Mouse (Mus musculus): ENCODE data around the gene Xab2. TPM values are rescaled to one million over a fixed set of nuclear protein-coding genes. Genes with fewer than 3 reads are reported as not detected.

Xab2 gene
- total and polyA plus RNA-seq, 2 experiments from 2014 or later = 37.3 to 48.4 TPM

DNA sequence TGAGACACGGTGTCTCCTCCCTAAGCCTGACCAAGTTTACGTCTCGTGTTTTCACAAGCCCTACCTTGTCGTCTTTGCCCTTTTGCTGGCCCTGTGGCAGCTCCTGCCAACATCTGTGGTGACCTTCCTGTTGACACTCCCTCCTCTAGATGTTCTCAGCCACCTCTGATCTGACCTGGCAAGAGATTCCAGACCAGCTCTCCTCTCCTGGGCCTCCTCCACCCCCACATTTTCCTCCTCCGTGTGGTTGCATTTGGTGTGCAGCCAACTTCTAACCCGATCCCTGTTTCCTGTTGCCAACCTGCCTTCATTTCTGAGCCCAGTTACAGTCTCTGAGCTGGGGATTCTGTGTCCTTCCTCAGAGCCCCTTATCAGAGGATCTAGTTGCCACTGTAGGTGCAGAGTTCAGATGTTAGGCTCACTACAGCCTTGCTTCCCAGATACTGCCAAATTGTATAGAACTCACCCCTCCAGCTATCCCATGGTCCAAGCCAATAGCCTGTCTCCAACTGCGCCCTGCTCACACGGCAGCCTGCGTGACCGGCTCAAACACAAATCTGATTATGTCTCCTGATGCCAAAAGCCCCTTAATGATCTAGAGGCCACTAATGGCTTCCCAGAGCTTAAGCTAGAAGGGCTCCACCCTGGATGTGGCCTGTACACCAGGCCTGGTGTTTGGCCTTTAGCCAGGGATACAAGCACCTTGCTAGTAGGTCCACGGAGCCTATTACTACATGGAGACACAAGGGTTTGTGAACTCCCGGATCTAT lies 11.9 kb downstream of the Xab2 start:
- Histone ChIP-seq H3K4me2 (ENCODE audit: low read depth) (no peak overlapping the region), H3K4me3 (ENCODE audit: low read depth, low read length) (no peak overlapping the region), H3K4me1 (ENCODE audit: insufficient read depth) (no peaks in the 10 kb centered on the region), H3K36me3 (ENCODE audit: insufficient read depth) (peaks cover 95% of the 10 kb centered on the region), H3K27ac (ENCODE audit: low read depth, low read length) (no peak overlapping the region), H3K9me3 (ENCODE audit: low read length) (no peaks in the 10 kb centered on the region), H3K9ac (no peak overlapping the region), H3K27me3 (ENCODE audit: insufficient read depth, low read length) (no peaks in the 10 kb centered on the region)
- ATAC-seq (peak; percentile 10; the same call in 1 of the 2 replicates), DNase-seq (no peak)
- 82% methylated on average over 12 of the region's 12 CpGs for WGBS
- no peak for TF ChIP-seq CTCF (IDR thresholded peaks at IDR 0.05; ENCODE audit: low read depth)

DNA sequence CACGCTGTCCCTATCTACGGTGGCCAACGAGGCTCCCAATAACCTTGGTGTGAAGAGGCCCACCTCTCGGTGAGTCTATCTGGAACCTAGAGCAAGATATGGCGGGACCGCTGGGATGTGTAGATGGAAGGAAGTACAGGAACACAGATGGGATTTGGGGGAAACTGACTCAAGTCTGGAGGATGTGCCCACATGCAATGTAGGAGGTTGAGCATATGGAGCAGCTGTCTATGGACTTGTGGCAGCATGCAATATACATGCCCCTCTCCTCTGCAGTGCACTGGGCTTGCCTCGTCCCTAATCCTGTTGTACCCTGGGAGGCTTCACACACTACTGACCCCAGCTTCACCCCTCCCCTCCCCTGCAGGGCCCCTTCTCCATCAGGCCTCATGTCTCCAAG lies 13.3 kb downstream of the Xab2 start:
- Histone ChIP-seq H3K4me3 (ENCODE audit: low read depth, low read length) (no peak overlapping the region), H3K27ac (ENCODE audit: low read depth, low read length) (no peak overlapping the region), H3K27me3 (ENCODE audit: insufficient read depth, low read length) (no peaks in the 10 kb centered on the region), H3K4me1 (ENCODE audit: insufficient read depth) (no peaks in the 10 kb centered on the region), H3K4me2 (ENCODE audit: low read depth) (no peak overlapping the region), H3K9me3 (ENCODE audit: low read length) (no peaks in the 10 kb centered on the region), H3K9ac (no peak overlapping the region), H3K36me3 (ENCODE audit: insufficient read depth) (peaks cover 95% of the 10 kb centered on the region)
- WGBS = 91% methylated on average over 7 of the region's 7 CpGs
- no peak for DNase-seq
- no peak for ATAC-seq
- TF ChIP-seq CTCF (IDR thresholded peaks at IDR 0.05; ENCODE audit: low read depth) = no peak

DNA sequence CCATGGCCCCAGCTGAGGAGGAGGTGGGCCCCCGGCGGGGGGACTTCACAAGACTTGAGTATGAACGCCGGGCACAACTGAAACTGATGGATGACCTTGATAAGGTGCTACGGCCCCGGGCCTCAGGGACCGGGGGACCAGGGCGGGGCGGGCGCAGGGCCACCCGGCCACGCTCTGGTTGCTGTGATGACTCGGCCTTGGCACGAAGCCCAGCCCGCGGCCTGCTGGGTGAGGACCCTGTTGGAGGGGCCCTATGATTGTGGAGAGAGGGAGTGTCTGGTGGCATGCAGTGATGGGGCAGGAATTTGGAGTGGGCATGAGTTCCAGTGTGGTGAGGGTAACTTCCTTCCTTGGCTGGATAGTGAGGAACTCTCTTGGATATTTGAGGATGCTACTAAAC lies 14.5 kb downstream of the Xab2 start:
- 82% methylated on average over 16 of the region's 16 CpGs for WGBS
- DNase-seq = no peak

DNA sequence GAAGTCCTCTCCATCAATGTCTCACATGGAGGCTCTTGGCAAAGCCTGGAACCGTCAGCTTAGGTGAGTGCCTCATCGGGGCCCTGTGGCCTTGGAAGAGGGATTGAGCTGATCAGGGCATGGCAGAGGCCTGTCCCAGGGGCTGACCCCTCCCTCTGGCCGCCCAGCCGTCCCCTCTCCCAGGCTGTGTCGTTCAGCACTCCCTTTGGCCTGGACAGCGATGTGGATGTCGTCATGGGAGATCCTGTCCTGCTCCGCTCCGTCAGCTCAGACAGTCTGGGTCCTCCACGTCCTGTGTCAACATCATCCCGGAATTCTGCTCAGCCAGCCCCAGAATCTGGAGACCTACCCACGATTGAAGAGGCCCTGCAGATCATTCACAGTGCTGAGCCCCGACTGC lies 17.7 kb downstream of the Xab2 start:
- Histone ChIP-seq H3K4me2 (ENCODE audit: low read depth) (no peak overlapping the region), H3K27me3 (ENCODE audit: insufficient read depth, low read length) (no peaks in the 10 kb centered on the region), H3K4me1 (ENCODE audit: insufficient read depth) (no peaks in the 10 kb centered on the region), H3K9ac (no peak overlapping the region), H3K9me3 (ENCODE audit: low read length) (no peaks in the 10 kb centered on the region), H3K36me3 (ENCODE audit: insufficient read depth) (peaks cover 88% of the 10 kb centered on the region), H3K4me3 (ENCODE audit: low read depth, low read length) (no peak overlapping the region), H3K27ac (ENCODE audit: low read depth, low read length) (no peak overlapping the region)
- ATAC-seq (no peak), DNase-seq (no peak)
- no peak for TF ChIP-seq CTCF (IDR thresholded peaks at IDR 0.05; ENCODE audit: low read depth)
- 83% methylated on average over 13 of the region's 13 CpGs for WGBS

More for the DNA sequence above, 14.5 kb downstream of the Xab2 start:
- Histone ChIP-seq H3K4me1 (ENCODE audit: insufficient read depth) (no peaks in the 10 kb centered on the region), H3K9ac (no peak overlapping the region), H3K4me2 (ENCODE audit: low read depth) (no peak overlapping the region), H3K36me3 (ENCODE audit: insufficient read depth) (peaks cover 95% of the 10 kb centered on the region), H3K4me3 (ENCODE audit: low read depth, low read length) (no peak overlapping the region), H3K27me3 (ENCODE audit: insufficient read depth, low read length) (no peaks in the 10 kb centered on the region), H3K9me3 (ENCODE audit: low read length) (no peaks in the 10 kb centered on the region), H3K27ac (ENCODE audit: low read depth, low read length) (no peak overlapping the region)
- ATAC-seq = no peak
- TF ChIP-seq CTCF (IDR thresholded peaks at IDR 0.05; ENCODE audit: low read depth) = no peak

DNA sequence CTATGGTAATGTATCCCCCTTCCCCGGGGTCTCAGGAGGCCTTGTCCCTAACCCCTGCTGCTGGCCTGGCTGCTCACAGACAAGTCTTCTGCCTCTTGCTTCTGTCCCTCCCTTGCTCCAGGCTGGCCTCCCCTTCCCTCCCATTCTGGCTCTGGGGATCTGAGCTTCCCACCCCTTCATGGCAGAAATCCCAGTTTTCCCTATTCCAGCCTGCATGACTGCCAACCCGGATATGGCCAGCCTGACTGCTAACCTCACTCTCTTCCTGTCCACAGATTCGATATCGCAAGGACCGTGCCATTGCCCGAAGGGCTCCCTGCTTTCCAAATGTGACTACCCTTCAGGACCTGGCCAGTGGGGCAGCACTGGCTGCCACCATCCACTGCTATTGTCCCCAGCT lies 20.7 kb downstream of the Xab2 start:
- H3K4me1 ChIP-seq (ENCODE audit: insufficient read depth) = no peaks in the 10 kb centered on the region
- 94% methylated on average over 6 of the region's 6 CpGs for WGBS
- no peak overlapping the region for H3K4me3 ChIP-seq (ENCODE audit: low read depth, low read length)
- H3K9me3 ChIP-seq (ENCODE audit: low read length) = no peaks in the 10 kb centered on the region
- H3K36me3 ChIP-seq (ENCODE audit: insufficient read depth) = peaks cover 69% of the 10 kb centered on the region
- no peaks in the 10 kb centered on the region for H3K27me3 ChIP-seq (ENCODE audit: insufficient read depth, low read length)
- DNase-seq (no peak), ATAC-seq (no peak)
- H3K27ac ChIP-seq (ENCODE audit: low read depth, low read length) = no peak overlapping the region
- no peak overlapping the region for H3K9ac ChIP-seq
- no peak overlapping the region for H3K4me2 ChIP-seq (ENCODE audit: low read depth)
- TF ChIP-seq CTCF (IDR thresholded peaks at IDR 0.05; ENCODE audit: low read depth) = no peak

DNA sequence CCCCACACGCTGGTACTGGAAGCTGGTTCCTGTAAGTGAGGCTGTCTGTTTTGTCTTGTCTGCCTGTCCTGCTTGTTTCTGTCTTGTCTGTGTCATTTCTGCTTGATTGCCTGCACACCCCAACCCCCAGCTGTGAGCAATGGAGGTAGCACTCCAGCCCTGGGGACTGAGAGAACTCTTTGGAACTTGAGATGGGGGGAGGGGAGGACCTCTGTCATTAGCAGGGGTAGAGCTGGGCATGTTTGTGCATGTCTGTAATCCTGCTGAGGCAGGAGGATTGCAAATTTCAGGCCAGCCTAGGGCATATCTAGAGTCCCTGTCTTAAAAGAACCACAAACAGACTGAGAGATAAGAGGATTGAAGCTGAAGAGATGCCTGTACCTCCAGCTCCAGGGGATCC lies 21.9 kb downstream of the Xab2 start:
- H3K4me2 ChIP-seq (ENCODE audit: low read depth) = no peak overlapping the region
- H3K9ac ChIP-seq = no peak overlapping the region
- no peak for DNase-seq
- ATAC-seq = no peak
- no peaks in the 10 kb centered on the region for H3K27me3 ChIP-seq (ENCODE audit: insufficient read depth, low read length)
- 75% methylated on average over 1 of the region's 1 CpGs for WGBS
- no peak overlapping the region for H3K27ac ChIP-seq (ENCODE audit: low read depth, low read length)
- H3K4me1 ChIP-seq (ENCODE audit: insufficient read depth) = no peaks in the 10 kb centered on the region
- TF ChIP-seq CTCF (IDR thresholded peaks at IDR 0.05; ENCODE audit: low read depth) = no peak
- H3K9me3 ChIP-seq (ENCODE audit: low read length) = no peaks in the 10 kb centered on the region
- no peak overlapping the region for H3K4me3 ChIP-seq (ENCODE audit: low read depth, low read length)
- peaks cover 60% of the 10 kb centered on the region for H3K36me3 ChIP-seq (ENCODE audit: insufficient read depth)

DNA sequence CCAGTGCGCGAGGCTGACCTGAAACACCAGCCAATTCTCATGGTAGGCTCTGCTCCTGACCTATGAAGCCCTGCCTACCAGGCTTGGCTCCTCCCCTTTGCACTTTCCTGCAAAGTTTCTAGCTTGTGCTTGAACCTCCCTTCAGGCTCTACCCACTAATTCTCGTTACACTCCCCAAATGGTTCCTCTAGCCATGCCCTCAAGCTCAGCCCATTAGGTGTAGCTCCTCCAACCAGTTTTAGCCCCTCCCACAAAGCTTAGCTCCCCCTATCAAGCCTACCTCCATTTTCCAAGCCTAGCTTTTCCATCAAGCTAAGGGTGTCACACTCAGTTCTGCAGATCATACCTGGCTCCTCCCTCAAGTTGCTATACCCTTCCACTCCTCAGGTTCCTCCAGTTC lies 23.1 kb downstream of the Xab2 start:
- Histone ChIP-seq H3K4me1 (ENCODE audit: insufficient read depth) (no peaks in the 10 kb centered on the region), H3K9me3 (ENCODE audit: low read length) (no peaks in the 10 kb centered on the region), H3K36me3 (ENCODE audit: insufficient read depth) (peaks cover 48% of the 10 kb centered on the region), H3K4me2 (ENCODE audit: low read depth) (no peak overlapping the region), H3K9ac (no peak overlapping the region), H3K27ac (ENCODE audit: low read depth, low read length) (no peak overlapping the region), H3K4me3 (ENCODE audit: low read depth, low read length) (no peak overlapping the region), H3K27me3 (ENCODE audit: insufficient read depth, low read length) (no peaks in the 10 kb centered on the region)
- ATAC-seq = no peak
- WGBS = 87% methylated on average over 3 of the region's 3 CpGs
- DNase-seq = no peak
- TF ChIP-seq CTCF (IDR thresholded peaks at IDR 0.05; ENCODE audit: low read depth) = no peak
